Mouse (Mus musculus) erythroblast, embryonic 14.5 days (primary cell): ENCODE measurements around the gene Tex2. TPM values are rescaled to one million over a fixed set of nuclear protein-coding genes. Genes with fewer than 3 reads are reported as not detected.

Experiments
- H3K27me3 ChIP-seq: 2 replicates; pipeline ENCODE4 v1.6.1; 2012; ENCODE audit warnings: inconsistent platforms; ENCODE audit not compliant: control insufficient read depth
- H3K36me3 ChIP-seq: 2 replicates; pipeline ENCODE4 v1.6.1; 2012; ENCODE audit warnings: mild to moderate bottlenecking, inconsistent platforms; ENCODE audit not compliant: control insufficient read depth
- H3K4me1 ChIP-seq: 2 replicates; pipeline ENCODE4 v1.6.1; 2012; ENCODE audit warnings: inconsistent platforms; ENCODE audit not compliant: control insufficient read depth
- H3K4me3 ChIP-seq: replicated peaks from 2 replicates; pipeline ENCODE3; 2012; ENCODE audit warnings: moderate library complexity, mild to moderate bottlenecking, inconsistent platforms
- H3K9me3 ChIP-seq: 2 replicates; pipeline ENCODE4 v1.6.1; 2012; ENCODE audit warnings: low read length, inconsistent platforms, mixed read lengths; ENCODE audit not compliant: control insufficient read depth
- GATA1 ChIP-seq: IDR thresholded peaks from 2 replicates; pipeline ENCODE4 v1.6.1; 2012; ENCODE audit warnings: low read length, inconsistent platforms, mixed read lengths
- TAL1 ChIP-seq: IDR thresholded peaks from 3 replicates; pipeline ENCODE4 v1.6.1; 2012; ENCODE audit warnings: low read length, inconsistent platforms, mixed read lengths
- polyA plus RNA-seq: library from polyadenylated mRNA; stranded (reverse); fragments of >175 nt; gene quantifications from 2 replicates; pipeline ENCODE4 v1.2.3, GENCODE M21; 2012

Tex2 gene
- polyA plus RNA-seq, 1 experiment: 0.56 TPM

GRCm38 (mm10) chr11:106574456-106574855 lies 38.8 kb downstream of the Tex2 start:
- H3K27me3 ChIP-seq: no peaks in the 10 kb centered on the region
- H3K4me3 ChIP-seq: no peak overlapping the region
- H3K36me3 ChIP-seq: peaks cover 11% of the 10 kb centered on the region
- TF ChIP-seq TAL1: no peak
- no peak for TF ChIP-seq GATA1
- no peaks in the 10 kb centered on the region for H3K9me3 ChIP-seq
- peaks cover 16% of the 10 kb centered on the region; the same call in 1 of the 2 replicates for H3K4me1 ChIP-seq

GRCm38 (mm10) chr11:106573476-106574240 lies 39.6 kb downstream of the Tex2 start:
- Histone ChIP-seq H3K36me3 (peaks cover 15% of the 10 kb centered on the region), H3K9me3 (no peaks in the 10 kb centered on the region), H3K4me1 (peaks cover 16% of the 10 kb centered on the region; the same call in 1 of the 2 replicates), H3K4me3 (no peak overlapping the region), H3K27me3 (no peaks in the 10 kb centered on the region)
- TF ChIP-seq TAL1 (no peak), GATA1 (no peak)

- Histone ChIP-seq H3K4me1 (peaks cover 16% of the 10 kb centered on the region; the same call in 1 of the 2 replicates), H3K27me3 (no peaks in the 10 kb centered on the region), H3K9me3 (no peaks in the 10 kb centered on the region), H3K36me3 (peaks cover 21% of the 10 kb centered on the region), H3K4me3 (no peak overlapping the region)
- no peak for TF ChIP-seq GATA1
- no peak for TF ChIP-seq TAL1
These were observed 40.3 kb downstream of the Tex2 start for GRCm38 (mm10) chr11:106572958-106573357.

- peaks cover 16% of the 10 kb centered on the region; the same call in 1 of the 2 replicates for H3K4me1 ChIP-seq
These were observed 41.0 kb downstream of the Tex2 start for GRCm38 (mm10) chr11:106572020-106572782.

GRCm38 (mm10) chr11:106571026-106571983 lies 41.9 kb downstream of the Tex2 start:
- Histone ChIP-seq H3K36me3 (peaks cover 37% of the 10 kb centered on the region), H3K4me1 (peaks cover 16% of the 10 kb centered on the region; the same call in 1 of the 2 replicates)
- TF ChIP-seq GATA1 (no peak), TAL1 (no peak)

More at GRCm38 (mm10) chr11:106572020-106572782, 41.0 kb downstream of the Tex2 start:
- no peaks in the 10 kb centered on the region for H3K27me3 ChIP-seq
- peaks cover 29% of the 10 kb centered on the region for H3K36me3 ChIP-seq
- no peak for TF ChIP-seq TAL1
- TF ChIP-seq GATA1: no peak
- no peak overlapping the region for H3K4me3 ChIP-seq
- no peaks in the 10 kb centered on the region for H3K9me3 ChIP-seq

GRCm38 (mm10) chr11:106568329-106568960 lies 44.8 kb downstream of the Tex2 start:
- no peaks in the 10 kb centered on the region for H3K9me3 ChIP-seq
- no peak overlapping the region for H3K4me3 ChIP-seq
- H3K36me3 ChIP-seq: peaks cover 44% of the 10 kb centered on the region
- TF ChIP-seq TAL1 (no peak), GATA1 (no peak)
- no peaks in the 10 kb centered on the region for H3K27me3 ChIP-seq
- peaks cover 12% of the 10 kb centered on the region; the same call in 1 of the 2 replicates for H3K4me1 ChIP-seq

More at GRCm38 (mm10) chr11:106571026-106571983, 41.9 kb downstream of the Tex2 start:
- no peaks in the 10 kb centered on the region for H3K9me3 ChIP-seq
- H3K27me3 ChIP-seq: no peaks in the 10 kb centered on the region
- no peak overlapping the region for H3K4me3 ChIP-seq

GRCm38 (mm10) chr11:106566040-106566785 lies 47.0 kb downstream of the Tex2 start:
- H3K4me1 ChIP-seq: no peaks in the 10 kb centered on the region; the same call in 1 of the 2 replicates
- no peak overlapping the region for H3K4me3 ChIP-seq
- no peaks in the 10 kb centered on the region for H3K9me3 ChIP-seq
- H3K36me3 ChIP-seq: peaks cover 49% of the 10 kb centered on the region
- TF ChIP-seq TAL1 (no peak), GATA1 (no peak)
- no peaks in the 10 kb centered on the region for H3K27me3 ChIP-seq
